Mouse (Mus musculus) hindbrain, embryonic 15.5 days (tissue): Measurements from ENCODE around the gene Npvf. TPM values are rescaled to one million over a fixed set of nuclear protein-coding genes. Genes with fewer than 3 reads are reported as not detected.
"Not testable (repeated sequence)": the region's sequence is repeated elsewhere in the genome, so short reads cannot be mapped to it uniquely, and the experiment has no call there.

Experiments used
- ATAC-seq: fragments of 200-750 bp; cut with Nextera tagmentation; 2 replicates; pipeline ENCODE4 v1.8.0; 2017; ENCODE audit warnings: low read depth, moderate number of reproducible peaks, moderate TSS enrichment; ENCODE audit not compliant: low FRiP score
- H3K27ac ChIP-seq: fragments of 300-500 bp; sonication (generic); replicated peaks from 2 replicates; pipeline ENCODE4 v1.5.1; 2015; ENCODE audit warnings: mild to moderate bottlenecking, inconsistent platforms
- H3K27me3 ChIP-seq: fragments of 300-500 bp; sonication (generic); 2 replicates; pipeline ENCODE4 v1.6.1; 2015; ENCODE audit warnings: control low read depth, inconsistent platforms
- H3K36me3 ChIP-seq: fragments of 300-500 bp; sonication (generic); 2 replicates; pipeline ENCODE4 v1.6.1; 2015; ENCODE audit warnings: control low read depth, inconsistent platforms
- H3K4me1 ChIP-seq: fragments of 300-500 bp; sonication (generic); replicated peaks from 2 replicates; pipeline ENCODE4 v1.6.1; 2015; ENCODE audit warnings: control low read depth, inconsistent platforms
- H3K4me2 ChIP-seq: fragments of 300-500 bp; sonication (generic); 2 replicates; pipeline ENCODE4 v1.6.1; 2015; ENCODE audit warnings: moderate library complexity, mild to moderate bottlenecking, inconsistent platforms
- H3K4me3 ChIP-seq: fragments of 300-500 bp; sonication (generic); 2 replicates; pipeline ENCODE4 v1.5.1; 2015; ENCODE audit warnings: mild to moderate bottlenecking, inconsistent platforms
- H3K9ac ChIP-seq: fragments of 300-500 bp; sonication (generic); 2 replicates; pipeline ENCODE4 v1.6.1; 2015; ENCODE audit warnings: inconsistent platforms
- H3K9me3 ChIP-seq: fragments of 300-500 bp; sonication (generic); 2 replicates; pipeline ENCODE4 v1.6.1; 2016; ENCODE audit warnings: control low read depth, inconsistent platforms
- WGBS: fragments of 180-500 bp; shearing (Covaris S2); methylation state at CpG from one replicate; pipeline ENCODE4 v1.1.7; 2015; 5-methylcytosine and 5-hydroxymethylcytosine counted together
- polyA plus RNA-seq: library from polyadenylated mRNA; unstranded; fragments of >200 nt; fragmentation: Nextera tagmentation; extraction: Ambion mirVana; gene quantifications from 2 replicates; pipeline ENCODE4 v1.2.1, GENCODE M21; 2015

The Npvf gene
- polyA plus RNA-seq, 1 experiment from 2014 or later: 0.26 TPM

GRCm38 (mm10) chr6:50662925-50663583 is 8.8 kb upstream of the Npvf start:
- peak; percentile 74 for ATAC-seq
- H3K27me3 ChIP-seq: no peaks in the 10 kb centered on the region
- peaks cover 3% of the 10 kb centered on the region; the same call in 1 of the 2 replicates for H3K4me1 ChIP-seq
- peak overlapping the region; percentile 55 for H3K27ac ChIP-seq
- H3K9me3 ChIP-seq: no peaks in the 10 kb centered on the region
- WGBS: 59% methylated on average over 12 of the region's 12 CpGs
- no peaks in the 10 kb centered on the region for H3K36me3 ChIP-seq
- H3K4me3 ChIP-seq: no peak overlapping the region
- no peak overlapping the region for H3K4me2 ChIP-seq
- no peak overlapping the region for H3K9ac ChIP-seq

GRCm38 (mm10) chr6:50661729-50662128 is 7.5 kb upstream of the Npvf start:
- H3K9me3 ChIP-seq: no peaks in the 10 kb centered on the region
- H3K27ac ChIP-seq: 0 out of 2 replicates have a peak overlapping the region, but pooled peaks have one; percentile 2
- no peak overlapping the region for H3K4me2 ChIP-seq
- WGBS: 56% methylated on average over 7 of the region's 7 CpGs
- no peak for ATAC-seq
- no peak overlapping the region for H3K9ac ChIP-seq
- no peaks in the 10 kb centered on the region for H3K27me3 ChIP-seq
- peaks cover 3% of the 10 kb centered on the region; the same call in 1 of the 2 replicates for H3K4me1 ChIP-seq
- H3K36me3 ChIP-seq: no peaks in the 10 kb centered on the region
- H3K4me3 ChIP-seq: no peak overlapping the region

DNA sequence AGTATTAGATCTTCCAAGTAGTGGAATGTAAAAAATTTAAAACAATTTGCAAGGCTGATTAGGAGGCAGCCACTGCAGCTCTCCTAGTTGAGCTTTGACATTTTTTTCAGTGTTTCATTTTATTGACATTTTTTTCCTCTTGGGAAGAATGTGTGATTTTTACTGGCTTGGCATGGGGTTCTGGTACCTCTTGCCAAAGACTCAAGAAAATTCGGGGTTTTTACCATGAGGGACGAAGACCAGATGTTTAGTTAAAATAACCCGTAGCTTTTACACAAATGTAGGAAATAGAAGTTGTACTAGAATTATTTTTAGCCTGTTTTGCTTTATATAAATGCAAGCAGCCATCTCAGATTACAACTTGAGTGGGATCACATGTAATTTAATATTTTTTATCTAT is 4.2 kb upstream of the Npvf start:
- no peak for ATAC-seq
- WGBS: 68% methylated on average over 3 of the region's 3 CpGs
- Histone ChIP-seq H3K4me1 (peaks cover 7% of the 10 kb centered on the region; the same call in 1 of the 2 replicates), H3K27me3 (no peaks in the 10 kb centered on the region), H3K9me3 (no peaks in the 10 kb centered on the region), H3K4me2 (no peak overlapping the region), H3K36me3 (no peaks in the 10 kb centered on the region), H3K9ac (no peak overlapping the region), H3K4me3 (no peak overlapping the region), H3K27ac (no peak overlapping the region)

- Histone ChIP-seq H3K27me3 (no peaks in the 10 kb centered on the region), H3K9me3 (no peaks in the 10 kb centered on the region), H3K4me3 (no peak overlapping the region), H3K27ac (no peak overlapping the region), H3K4me2 (no peak overlapping the region), H3K36me3 (no peaks in the 10 kb centered on the region), H3K9ac (no peak overlapping the region), H3K4me1 (peaks cover 6% of the 10 kb centered on the region; the same call in 1 of the 2 replicates)
- 80% methylated on average over 5 of the region's 5 CpGs for WGBS
- no peak for ATAC-seq
Observed at GRCm38 (mm10) chr6:50658018-50658417, 3.8 kb upstream of the Npvf start.

GRCm38 (mm10) chr6:50656426-50656825 is 2.2 kb upstream of the Npvf start:
- no peaks in the 10 kb centered on the region for H3K36me3 ChIP-seq
- no peaks in the 10 kb centered on the region for H3K9me3 ChIP-seq
- H3K27ac ChIP-seq: no peak overlapping the region
- 93% methylated on average over 1 of the region's 1 CpGs for WGBS
- H3K9ac ChIP-seq: no peak overlapping the region
- no peaks in the 10 kb centered on the region for H3K27me3 ChIP-seq
- 0 out of 2 replicates have a peak, but pooled peaks cover 4% of the 10 kb centered on the region for H3K4me1 ChIP-seq
- H3K4me2 ChIP-seq: no peak overlapping the region
- no peak overlapping the region for H3K4me3 ChIP-seq
- ATAC-seq: no peak

GRCm38 (mm10) chr6:50655925-50656324 is 1.7 kb upstream of the Npvf start:
- H3K4me2 ChIP-seq: no peak overlapping the region
- H3K4me1 ChIP-seq: 0 out of 2 replicates have a peak, but pooled peaks cover 4% of the 10 kb centered on the region
- H3K4me3 ChIP-seq: no peak overlapping the region
- 86% methylated on average over 3 of the region's 3 CpGs for WGBS
- no peaks in the 10 kb centered on the region for H3K27me3 ChIP-seq
- no peak overlapping the region for H3K9ac ChIP-seq
- no peaks in the 10 kb centered on the region for H3K36me3 ChIP-seq
- ATAC-seq: no peak
- H3K9me3 ChIP-seq: no peaks in the 10 kb centered on the region
- H3K27ac ChIP-seq: no peak overlapping the region

DNA sequence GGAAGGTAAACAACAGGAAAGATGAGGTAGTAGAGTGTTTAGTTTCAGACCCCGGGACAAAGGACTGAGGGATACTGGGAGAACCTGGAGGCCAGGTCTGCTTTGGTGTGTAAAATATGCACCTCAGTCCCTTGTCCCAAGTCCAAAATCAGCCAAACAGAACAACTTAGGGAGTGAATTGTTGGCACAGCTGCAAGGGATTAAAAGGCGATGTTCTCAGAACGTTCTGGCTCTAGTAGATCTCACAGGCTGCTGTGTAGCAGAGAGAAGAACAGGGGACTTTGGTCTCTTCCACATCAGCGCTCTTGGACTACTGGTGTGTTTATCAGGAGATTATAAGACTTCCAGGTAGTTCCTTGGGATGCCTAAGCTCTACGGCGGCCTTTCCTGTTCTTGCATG is 6.6 kb downstream of the Npvf start:
- H3K36me3 ChIP-seq: no peaks in the 10 kb centered on the region
- no peak overlapping the region for H3K4me3 ChIP-seq
- WGBS: 82% methylated on average over 6 of the region's 6 CpGs
- no peak overlapping the region for H3K9ac ChIP-seq
- H3K9me3 ChIP-seq: no peaks in the 10 kb centered on the region
- no peaks in the 10 kb centered on the region for H3K27me3 ChIP-seq
- ATAC-seq: no peak
- peaks cover 15% of the 10 kb centered on the region for H3K4me1 ChIP-seq
- H3K4me2 ChIP-seq: no peak overlapping the region
- H3K27ac ChIP-seq: no peak overlapping the region

DNA sequence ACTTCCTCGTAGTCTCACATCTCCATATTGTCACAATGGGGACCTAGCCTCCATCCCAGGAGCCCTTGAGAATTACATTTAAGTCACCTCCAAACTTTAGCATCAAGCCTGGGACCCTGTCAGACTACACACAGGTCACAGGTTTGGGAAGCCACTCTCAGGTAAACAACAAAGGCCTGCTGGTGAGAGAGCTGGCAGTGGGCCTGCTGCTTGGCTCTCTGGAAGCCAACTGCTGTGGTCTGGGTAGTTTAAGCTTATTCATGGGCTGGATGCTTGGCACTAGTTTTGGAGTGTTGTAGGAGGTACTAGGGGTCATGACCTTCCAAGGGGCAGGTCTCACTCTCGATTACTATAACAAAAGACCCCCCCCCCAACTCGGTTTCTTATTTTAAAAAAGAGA is 7.6 kb downstream of the Npvf start:
- 44% methylated on average over 3 of the region's 3 CpGs for WGBS
- Histone ChIP-seq H3K9me3 (no peaks in the 10 kb centered on the region), H3K27ac (no peak overlapping the region), H3K36me3 (no peaks in the 10 kb centered on the region), H3K4me1 (peaks cover 16% of the 10 kb centered on the region), H3K4me3 (no peak overlapping the region), H3K9ac (no peak overlapping the region), H3K27me3 (no peaks in the 10 kb centered on the region), H3K4me2 (no peak overlapping the region)
- no peak for ATAC-seq

GRCm38 (mm10) chr6:50644701-50645100 is 9.5 kb downstream of the Npvf start:
- H3K9me3 ChIP-seq: no peaks in the 10 kb centered on the region

DNA sequence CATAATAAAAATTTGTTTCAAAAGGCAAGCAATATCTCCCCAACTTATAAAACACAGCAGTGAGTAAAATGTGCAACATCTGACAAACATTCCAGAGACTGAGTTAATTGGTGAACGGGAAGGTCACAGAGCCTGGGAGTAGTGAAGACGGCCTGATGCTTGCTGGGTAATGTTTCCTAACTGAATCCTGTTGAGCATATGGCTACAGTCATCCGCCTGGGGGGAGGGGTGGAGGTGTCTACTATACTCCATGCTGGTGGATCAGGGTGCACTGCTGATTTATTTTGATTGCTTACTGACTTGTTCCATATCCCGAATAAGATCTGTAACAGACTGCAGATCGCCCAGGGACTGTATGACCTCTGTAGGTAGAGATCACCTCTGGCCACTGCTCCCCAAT is 12.3 kb downstream of the Npvf start:
- Histone ChIP-seq H3K4me2 (no peak overlapping the region), H3K4me3 (no peak overlapping the region), H3K27ac (no peak overlapping the region), H3K9ac (no peak overlapping the region), H3K4me1 (peaks cover 16% of the 10 kb centered on the region), H3K27me3 (no peaks in the 10 kb centered on the region), H3K36me3 (no peaks in the 10 kb centered on the region), H3K9me3 (no peaks in the 10 kb centered on the region)
- no peak for ATAC-seq
- WGBS: 70% methylated on average over 5 of the region's 5 CpGs

More at GRCm38 (mm10) chr6:50644701-50645100, 9.5 kb downstream of the Npvf start:
- Histone ChIP-seq H3K36me3 (no peaks in the 10 kb centered on the region), H3K4me2 (no peak overlapping the region), H3K9ac (no peak overlapping the region), H3K27ac (no peak overlapping the region), H3K27me3 (no peaks in the 10 kb centered on the region), H3K4me3 (no peak overlapping the region), H3K4me1 (peaks cover 16% of the 10 kb centered on the region)
- ATAC-seq: no peak
- 73% methylated on average over 3 of the region's 3 CpGs for WGBS

- 81% methylated on average over 4 of the region's 4 CpGs for WGBS
- H3K36me3 ChIP-seq: no peaks in the 10 kb centered on the region
- ATAC-seq: no peak
Observed at GRCm38 (mm10) chr6:50640377-50640776, 13.9 kb downstream of the Npvf start.

DNA sequence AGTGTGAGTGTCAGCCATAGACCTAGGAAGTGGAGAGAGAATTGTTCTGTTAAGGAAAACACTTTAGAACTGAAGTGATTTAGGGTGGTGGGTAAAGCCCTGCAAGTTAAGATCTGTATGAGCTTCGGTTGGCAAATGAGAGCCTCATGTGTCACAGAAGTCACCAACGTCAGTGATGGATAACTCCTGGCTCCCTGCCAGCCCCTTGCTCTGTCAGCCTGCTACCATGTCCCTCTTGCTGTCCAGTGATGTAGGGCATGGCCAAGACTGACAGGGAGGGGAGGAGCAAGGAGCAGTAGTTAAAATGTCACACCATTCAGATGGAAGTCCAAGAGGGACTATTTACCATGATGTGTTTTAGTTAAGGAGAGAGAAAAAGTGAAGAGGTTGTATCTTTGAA is 14.6 kb downstream of the Npvf start:
- WGBS: 32% methylated on average over 2 of the region's 2 CpGs
- Histone ChIP-seq H3K36me3 (no peaks in the 10 kb centered on the region), H3K4me2 (no peak overlapping the region), H3K9ac (no peak overlapping the region), H3K4me1 (peaks cover 16% of the 10 kb centered on the region), H3K27ac (no peak overlapping the region), H3K4me3 (no peak overlapping the region), H3K9me3 (no peaks in the 10 kb centered on the region), H3K27me3 (no peaks in the 10 kb centered on the region)
- no peak for ATAC-seq

More at GRCm38 (mm10) chr6:50640377-50640776, 13.9 kb downstream of the Npvf start:
- Histone ChIP-seq H3K27me3 (no peaks in the 10 kb centered on the region), H3K9me3 (no peaks in the 10 kb centered on the region), H3K9ac (no peak overlapping the region), H3K4me2 (no peak overlapping the region), H3K4me1 (peaks cover 16% of the 10 kb centered on the region), H3K27ac (no peak overlapping the region), H3K4me3 (no peak overlapping the region)

GRCm38 (mm10) chr6:50626170-50626569 is 28.1 kb downstream of the Npvf start:
- not testable (repeated sequence) for H3K9ac ChIP-seq, H3K9me3 ChIP-seq, H3K27me3 ChIP-seq, H3K36me3 ChIP-seq, ATAC-seq, H3K4me1 ChIP-seq, H3K4me2 ChIP-seq, H3K4me3 ChIP-seq, H3K27ac ChIP-seq
- 77% methylated on average over 2 of the region's 2 CpGs for WGBS
